Mouse (Mus musculus) lung, adult 18-20 months (tissue): ENCODE data around the gene Rpp40.

Source experiments
- DNase-seq, 2 experiments: peaks; one replicate each; pipeline ENCODE4 v3.0.0; 2022; ENCODE audit warnings: mixed read lengths in 2 of 2

Gene Rpp40

DNA sequence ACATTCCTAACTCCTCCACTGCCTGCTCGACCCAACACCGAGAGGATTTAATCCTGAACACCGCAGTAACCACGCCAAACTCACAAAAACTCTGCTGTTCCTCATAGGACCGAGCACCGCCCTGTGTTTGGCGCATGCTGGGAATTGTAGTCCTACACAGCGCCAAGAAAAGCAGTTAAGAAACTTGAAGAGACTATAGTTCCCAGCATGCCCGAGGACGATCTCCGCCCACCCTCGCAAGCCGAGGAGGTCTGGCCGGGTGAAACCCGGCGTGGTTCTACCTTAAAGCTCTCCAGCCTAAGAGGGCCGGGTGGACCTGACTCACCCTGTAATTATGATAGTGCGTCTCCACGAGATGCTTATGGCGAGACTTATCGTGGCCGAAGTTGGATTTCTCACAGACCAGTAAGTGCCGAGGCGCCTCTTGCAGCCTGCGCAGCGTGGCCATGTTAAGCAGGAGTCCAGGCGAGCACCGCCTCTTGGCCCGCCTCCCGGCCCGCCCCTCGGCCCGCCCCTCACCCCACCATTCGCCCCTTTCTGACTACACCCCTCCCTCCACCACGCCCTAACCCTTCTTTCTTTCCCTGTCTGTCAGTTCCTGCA is at the start of gene Rpp40:
TSS of gene Rpp40 (minus strand) at position 481 of the 603 bp plus-strand sequence.
- DNase-seq, result peak; percentile 94 to 95

DNA sequence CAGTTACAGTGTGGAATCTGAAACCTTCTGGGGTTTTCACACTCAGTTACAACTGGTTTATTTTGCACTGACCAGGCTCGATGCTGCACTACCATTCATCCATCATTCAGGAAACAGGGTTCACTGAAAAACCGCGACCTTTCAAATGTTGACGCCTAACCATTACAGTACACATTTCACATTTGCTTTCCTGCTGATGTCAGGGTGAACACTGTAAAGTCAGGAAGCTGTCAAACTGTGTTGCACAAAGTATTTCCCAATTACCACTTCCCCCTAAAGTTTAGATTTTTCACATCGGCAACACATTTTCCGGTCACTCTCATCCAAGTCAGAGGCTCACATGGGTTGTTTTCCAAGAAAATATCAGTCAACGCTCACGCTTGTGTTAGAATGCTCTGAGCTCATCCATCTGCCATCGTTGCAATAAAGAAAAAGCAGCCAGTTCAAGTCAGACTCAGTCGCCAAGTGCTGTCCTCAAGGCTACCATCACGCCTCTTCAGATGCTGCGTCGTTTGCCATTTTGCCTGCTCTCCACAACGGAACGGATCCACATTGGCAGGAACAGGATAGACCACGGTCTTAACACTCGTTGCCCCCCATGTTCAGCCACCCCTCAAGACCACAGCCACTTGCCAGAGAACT is 43.8 kb upstream of the Rpp40 start:
- peak in 1 of 2 experiments; percentile 23 for DNase-seq

GRCm38 (mm10) chr13:35947354-35948000 is 41.3 kb upstream of the Rpp40 start:
- DNase-seq, result peak; percentile 45 to 56

- DNase-seq, result no peak
Measured at GRCm38 (mm10) chr13:35946659-35947353, 40.6 kb upstream of the Rpp40 start.

GRCm38 (mm10) chr13:35940934-35941333 is 34.8 kb upstream of the Rpp40 start:
- no peak for DNase-seq

DNA sequence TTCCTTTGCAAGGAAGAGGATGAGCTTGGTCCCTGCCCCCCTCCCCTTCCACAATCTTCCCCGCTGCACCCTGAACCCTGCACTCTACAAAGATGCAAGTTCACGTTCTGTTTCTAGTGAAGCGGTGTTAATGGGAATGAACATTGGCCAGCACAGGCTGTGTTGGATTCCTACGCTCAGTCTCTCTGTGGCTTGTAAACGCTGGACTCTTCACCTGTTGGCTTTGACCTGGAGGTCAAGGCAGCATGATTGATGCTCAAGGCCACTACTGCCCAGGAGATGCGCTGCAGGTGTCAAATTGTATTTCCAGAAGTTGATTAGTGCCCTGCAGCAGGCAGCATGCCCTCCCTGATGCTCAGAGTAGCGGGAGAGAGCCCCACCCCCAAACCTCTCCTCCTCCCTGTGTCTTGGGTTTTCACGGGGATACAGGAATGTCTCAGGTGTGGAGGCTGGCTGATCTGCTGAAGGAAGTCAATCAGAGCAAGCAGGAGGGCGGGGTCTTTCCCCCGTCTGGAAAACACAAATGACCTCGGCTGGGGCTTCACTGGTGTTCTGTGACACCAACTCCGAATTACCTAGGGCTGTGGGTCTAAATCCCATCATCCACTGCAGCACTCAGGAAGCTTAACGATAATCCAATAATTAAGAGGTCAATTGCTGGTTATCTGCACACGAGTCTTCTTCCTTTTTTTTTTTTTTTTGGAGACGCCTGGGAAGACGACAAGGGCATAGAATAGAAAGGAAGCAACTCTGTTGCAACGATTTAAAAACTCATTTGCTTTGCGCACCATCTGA is 33.9 kb upstream of the Rpp40 start:
- no peak for DNase-seq

DNA sequence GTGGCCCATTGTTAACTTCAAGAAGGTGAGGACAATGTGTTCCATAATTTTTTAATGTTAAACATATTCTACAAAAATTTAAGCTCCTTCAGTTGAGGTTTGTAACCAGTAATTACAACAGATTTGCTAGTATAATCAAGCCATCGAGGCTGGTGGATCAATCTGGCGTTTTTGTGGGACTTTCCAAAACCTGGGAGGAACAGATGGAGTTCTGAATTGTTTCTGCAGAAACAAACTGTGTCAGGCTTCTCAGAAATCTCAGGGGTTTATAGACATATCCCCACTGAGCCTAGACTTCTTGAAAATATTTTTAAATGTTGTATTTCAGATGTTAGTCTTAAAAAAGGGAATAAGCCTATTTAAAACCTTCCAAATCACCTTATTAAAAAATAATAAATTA is 31.8 kb upstream of the Rpp40 start:
- DNase-seq, result no peak

DNA sequence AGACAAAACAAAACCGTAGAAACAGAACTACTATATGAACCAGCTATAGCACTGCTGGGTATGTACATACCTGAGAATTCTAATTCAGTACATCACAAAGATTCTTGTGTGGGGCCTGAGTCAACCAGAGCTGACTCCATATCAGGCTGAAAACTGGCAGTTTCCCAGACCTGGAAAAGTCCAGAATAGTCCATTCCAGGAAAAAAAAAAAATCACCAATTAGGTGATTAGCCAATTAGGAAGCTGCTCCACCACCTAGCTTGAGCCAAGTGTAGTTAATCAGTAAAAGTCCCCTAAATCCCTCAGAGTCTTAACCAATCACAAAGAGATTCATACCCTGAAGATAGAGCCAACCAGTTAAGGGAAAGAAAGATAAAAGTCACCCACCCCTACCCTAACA is 5.3 kb upstream of the Rpp40 start:
- no peak for DNase-seq

GRCm38 (mm10) chr13:35905378-35905777 is 781 bp downstream of the Rpp40 start:
- DNase-seq, result no peak

DNA sequence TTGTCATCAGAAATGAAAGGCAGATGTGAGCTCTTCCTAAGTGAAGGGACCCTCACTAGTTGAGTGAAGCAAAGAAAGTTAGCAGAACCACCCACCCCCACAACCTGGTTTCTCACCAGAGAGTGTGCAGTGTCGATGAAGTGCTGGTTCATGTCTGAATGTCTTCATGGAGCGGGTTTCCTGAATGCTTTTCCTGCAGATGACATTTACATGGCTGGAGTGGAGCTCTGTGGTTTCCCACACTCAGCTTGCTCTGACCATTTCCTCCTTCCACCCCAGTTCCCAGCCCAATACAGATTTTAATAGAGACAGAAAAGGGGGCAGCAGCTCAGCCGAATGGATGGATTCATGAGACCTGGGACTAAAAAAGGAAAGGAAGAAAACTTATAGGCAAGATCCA is 13.3 kb downstream of the Rpp40 start:
- DNase-seq, result no peak

DNA sequence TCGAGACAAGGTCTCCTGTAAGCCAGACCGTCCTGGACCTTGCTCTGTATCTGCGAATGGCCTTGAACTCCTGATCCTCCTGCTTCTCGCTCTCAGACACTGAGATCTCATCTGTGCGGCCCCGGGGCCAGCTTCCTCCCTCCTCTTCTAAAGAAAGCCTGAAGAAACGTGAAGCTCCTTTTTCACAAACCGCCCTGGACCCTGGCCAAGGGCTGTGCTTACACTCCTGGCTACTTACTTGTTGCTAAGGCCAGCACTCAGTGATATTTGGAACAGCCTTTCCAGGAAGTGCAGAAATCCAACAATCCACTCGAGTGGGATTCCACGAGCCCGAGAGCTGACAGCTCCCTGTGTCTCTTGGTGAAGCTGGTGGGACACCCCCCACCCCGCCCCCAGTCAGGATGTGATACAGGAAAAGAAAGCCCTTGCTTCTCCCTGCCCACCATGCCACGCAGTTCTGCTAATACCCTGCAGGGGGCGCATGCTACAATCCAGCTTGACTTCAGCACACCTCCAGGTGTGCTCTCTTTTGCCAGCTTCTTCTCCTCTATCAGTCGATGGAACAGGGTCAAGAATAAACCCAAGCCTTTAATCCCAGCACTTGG is 19.9 kb downstream of the Rpp40 start:
- DNase-seq, result peak; percentile 50 to 62

DNA sequence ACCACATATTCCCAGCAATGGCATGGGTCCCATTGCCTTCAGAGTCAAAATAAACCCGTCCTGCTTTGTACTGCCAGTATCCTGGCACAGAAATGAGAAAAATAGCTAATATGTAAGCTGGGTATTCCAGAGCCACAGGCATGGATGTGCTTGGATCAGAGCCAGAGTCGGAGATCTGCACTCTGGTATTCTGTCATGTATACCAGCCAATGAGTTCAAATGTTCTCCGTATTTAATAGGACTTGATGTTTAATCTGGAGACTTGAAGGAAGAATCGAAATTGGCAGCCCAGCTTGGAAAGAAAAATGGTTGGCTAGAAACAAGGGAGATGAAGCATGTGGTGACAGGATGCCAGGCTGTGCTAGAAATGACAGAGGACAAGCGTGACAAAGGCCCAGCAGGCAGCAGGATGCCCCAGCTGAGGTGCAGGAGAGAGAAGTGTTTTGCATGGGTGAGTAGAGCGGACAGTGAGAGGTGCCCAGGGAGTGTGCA is 25.6 kb downstream of the Rpp40 start:
- DNase-seq, result no peak

DNA sequence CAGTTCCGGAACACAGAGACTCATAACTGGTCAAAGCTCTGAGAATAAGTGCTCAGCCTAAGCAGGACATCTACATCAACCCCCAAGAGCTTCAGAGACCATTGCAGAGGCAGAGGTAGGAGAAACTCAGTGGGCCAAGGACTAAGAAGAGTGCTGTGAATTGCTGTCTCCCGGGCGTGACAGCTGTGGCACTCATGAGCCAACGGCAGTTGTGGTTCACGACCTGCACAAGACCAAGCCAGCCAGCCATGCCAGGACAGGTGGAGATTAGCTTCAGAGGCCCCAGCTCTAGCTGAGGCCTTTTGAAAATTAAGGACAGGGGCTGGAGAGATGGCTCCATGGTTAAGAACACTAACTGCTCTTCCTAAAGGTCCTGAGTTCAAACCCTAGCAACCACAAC is 26.6 kb downstream of the Rpp40 start:
- DNase-seq, result no peak

DNA sequence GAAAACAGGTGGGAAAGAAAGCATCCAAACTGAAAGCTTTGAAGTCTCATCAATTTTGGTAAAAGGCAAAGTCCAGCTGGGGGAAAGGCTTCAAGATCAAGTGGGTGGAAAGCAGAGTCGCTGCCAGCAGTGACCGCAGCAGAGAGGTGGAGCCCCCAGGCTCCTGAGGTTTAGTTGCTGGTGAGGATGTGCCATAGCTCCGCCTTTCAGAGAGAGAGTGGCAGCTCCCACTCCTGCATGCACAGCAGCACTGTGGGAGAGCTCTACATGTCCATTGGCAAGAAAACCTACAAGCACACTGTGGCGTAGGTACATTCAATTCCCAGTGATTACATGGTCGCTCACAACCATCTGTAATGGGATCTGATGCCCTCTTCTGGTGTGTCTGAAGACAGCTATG is 27.1 kb downstream of the Rpp40 start:
- DNase-seq, result no peak

GRCm38 (mm10) chr13:35878282-35878681 is 27.9 kb downstream of the Rpp40 start:
- no peak for DNase-seq

DNA sequence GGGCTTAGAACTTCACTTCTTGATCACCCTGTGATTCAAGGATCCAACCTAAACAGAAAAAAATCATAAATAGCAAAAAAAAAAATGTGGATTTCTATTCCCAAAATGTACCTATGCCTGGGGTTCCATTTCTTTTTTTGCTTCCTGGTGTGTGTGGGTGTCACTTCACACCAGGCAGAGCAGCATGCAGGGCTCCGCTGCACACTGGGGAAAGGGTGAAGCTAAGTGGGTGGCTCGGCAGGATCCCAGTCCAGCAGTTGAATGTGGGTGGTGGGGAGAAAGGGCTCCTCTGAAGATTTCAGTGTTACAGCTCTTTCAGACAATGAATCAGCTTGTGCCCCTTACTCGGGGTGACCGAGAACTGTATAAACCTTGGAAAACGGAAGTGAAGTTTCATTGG is 30.8 kb downstream of the Rpp40 start:
- DNase-seq, result no peak

GRCm38 (mm10) chr13:35871107-35871506 is 35.1 kb downstream of the Rpp40 start:
- DNase-seq, result no peak

DNA sequence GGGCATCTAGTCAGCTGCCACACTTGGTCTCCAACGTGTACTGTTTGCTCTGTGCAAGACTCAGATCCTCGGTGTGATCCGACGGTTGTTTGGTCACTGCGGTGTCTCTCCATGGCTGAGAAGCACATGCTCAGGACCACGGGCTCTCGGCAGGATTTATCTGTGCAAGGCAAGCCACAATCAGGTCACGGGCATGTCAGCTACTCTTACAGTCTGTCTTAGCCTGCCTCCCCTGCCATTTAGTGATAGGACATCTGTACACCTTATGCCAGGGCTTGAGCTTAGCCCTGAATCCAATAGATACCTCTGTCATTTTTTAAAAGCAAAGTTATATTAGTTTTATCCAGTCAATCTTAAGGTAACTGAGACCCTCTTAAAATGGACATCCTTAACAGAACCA is 35.5 kb downstream of the Rpp40 start:
- DNase-seq, result no peak

DNA sequence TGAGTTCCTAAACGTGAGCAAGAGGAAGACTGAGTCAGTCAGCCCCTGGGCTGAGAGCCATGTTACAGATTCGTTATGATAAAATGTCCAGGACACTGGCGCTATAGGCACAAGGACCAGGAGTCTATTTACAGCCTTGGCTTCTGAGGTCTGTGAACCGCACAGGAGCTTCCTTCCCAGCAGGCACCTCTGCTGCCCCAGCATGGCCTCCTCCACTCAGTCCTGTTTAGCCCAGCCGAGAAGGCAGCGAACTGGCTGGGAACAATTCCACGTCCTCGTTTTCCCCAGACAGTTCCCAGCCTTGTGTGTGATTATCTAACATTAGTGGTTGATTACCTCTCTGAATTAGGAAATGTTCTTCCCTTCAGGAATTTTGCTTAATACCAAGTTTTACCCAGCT is 45.2 kb downstream of the Rpp40 start:
- DNase-seq, result no peak

DNA sequence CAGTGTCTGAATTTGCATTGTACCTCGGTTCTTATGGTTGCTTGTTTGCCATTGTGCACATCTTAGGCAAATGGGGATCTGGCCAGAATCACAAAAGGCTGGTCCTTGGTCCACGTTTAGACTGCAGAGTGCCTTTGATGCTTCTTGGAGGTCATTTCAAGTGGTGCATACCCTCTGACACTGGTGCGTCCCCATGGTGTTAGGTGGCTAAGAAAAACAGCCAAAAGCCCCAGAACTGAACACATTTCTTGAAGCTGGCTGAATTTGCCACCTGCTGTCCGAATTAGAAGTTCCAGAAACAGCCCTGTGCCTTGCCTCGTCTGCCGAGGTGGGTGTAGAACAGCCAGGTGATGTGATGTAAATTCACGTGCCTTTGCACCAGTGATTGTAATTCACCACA is 48.7 kb downstream of the Rpp40 start:
- DNase-seq, result no peak

DNA sequence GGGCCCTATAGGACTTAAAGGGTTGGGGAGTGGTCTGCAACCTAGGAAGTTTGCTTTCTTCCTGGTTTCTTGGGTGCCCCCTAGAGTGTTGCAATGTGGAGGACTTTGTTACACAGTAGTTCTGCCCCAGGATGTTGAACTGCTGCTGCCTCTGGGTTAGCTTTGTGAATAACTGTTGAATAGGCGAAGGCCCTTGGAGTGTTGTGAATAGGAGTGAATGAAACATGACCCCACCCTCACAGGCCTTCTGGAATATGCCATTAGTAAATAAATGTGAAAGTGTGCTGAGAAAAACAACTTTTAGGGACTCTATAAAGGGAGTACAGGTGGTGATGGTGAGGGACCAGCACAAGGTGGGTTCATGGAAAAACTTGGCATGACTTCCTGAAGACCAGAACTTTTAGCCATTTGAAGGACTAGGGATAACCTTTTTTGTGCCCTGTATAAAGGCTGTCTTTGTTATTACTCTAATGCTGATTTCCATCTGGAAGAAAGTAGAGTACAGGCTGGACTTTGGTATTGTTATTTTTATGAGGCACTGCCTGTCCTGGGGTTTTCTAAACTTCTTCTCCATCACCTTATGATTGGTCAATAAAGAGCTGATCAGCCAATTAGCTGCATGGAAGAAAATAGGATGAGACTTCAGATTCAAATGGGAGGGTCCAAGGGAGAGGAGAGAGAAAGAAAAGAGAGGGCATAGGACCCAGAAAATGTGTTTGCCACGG is 53.1 kb downstream of the Rpp40 start:
- DNase-seq, result no peak

- no peak for DNase-seq
Measured at GRCm38 (mm10) chr13:35851581-35851980, 54.6 kb downstream of the Rpp40 start.
